In genomic region chr7:70330207-70330562, GRCm38 (mm10) we compare ENCODE assay signal across 8 mouse cellular contexts. TPM values are rescaled to one million over a fixed set of nuclear protein-coding genes. Genes with fewer than 3 reads are reported as not detected.
DNase-seq lines count a peak whose midpoint lies in the region; ATAC-seq lines count a peak whose summit lies in the region.

No protein-coding gene starts in this region.

- H3K9ac ChIP-seq in heart, embryonic 12.5 days = no peak overlapping the region
- H3K9ac ChIP-seq in forebrain, embryonic 14.5 days (ENCODE audit: low read length) = peak overlapping the region; percentile 13
- peak overlapping the region; percentile 57; the same call in 1 of the 2 replicates for H3K9ac ChIP-seq in midbrain, embryonic 13.5 days (replicated peaks)

- no peaks in the 10 kb centered on the region for H3K36me3 ChIP-seq in heart, embryonic 12.5 days
- H3K36me3 ChIP-seq in forebrain, embryonic 14.5 days (ENCODE audit: control insufficient read depth, insufficient read depth, low read length) = no peaks in the 10 kb centered on the region
- H3K36me3 ChIP-seq in midbrain, embryonic 13.5 days = no peaks in the 10 kb centered on the region

- peak overlapping the region; percentile 81; the same call in 1 of the 2 replicates for H3K4me2 ChIP-seq in heart, embryonic 12.5 days
- H3K4me2 ChIP-seq in forebrain, embryonic 14.5 days (ENCODE audit: low read length) = peak overlapping the region; percentile 61
- peak overlapping the region; percentile 60 for H3K4me2 ChIP-seq in midbrain, embryonic 13.5 days (replicated peaks)

- peaks cover 85% of the 10 kb centered on the region for H3K27me3 ChIP-seq in heart, embryonic 12.5 days (replicated peaks)
- H3K27me3 ChIP-seq in forebrain, embryonic 14.5 days (replicated peaks; ENCODE audit: control insufficient read depth, insufficient read depth, low read length) = peaks cover 80% of the 10 kb centered on the region
- H3K27me3 ChIP-seq in midbrain, embryonic 13.5 days = peaks cover 95% of the 10 kb centered on the region

- H3K4me3 ChIP-seq in heart, embryonic 12.5 days = 0 out of 2 replicates have a peak overlapping the region, but pooled peaks have one; percentile 11
- H3K4me3 ChIP-seq in forebrain, embryonic 14.5 days (ENCODE audit: low read depth, low read length) = no peak overlapping the region
- H3K4me3 ChIP-seq in midbrain, embryonic 13.5 days (replicated peaks) = peak overlapping the region; percentile 36

- no peak for ATAC-seq in heart, embryonic 12.5 days (ENCODE audit: insufficient number of reproducible peaks, low FRiP score)
- ATAC-seq in forebrain, embryonic 14.5 days = no peak
- ATAC-seq in midbrain, embryonic 13.5 days = no peak
- no peak for ATAC-seq in megakaryocyte, adult 5-6 weeks (ENCODE audit: poor library complexity, severe bottlenecking)

- WGBS in heart, embryonic 12.5 days = 4% methylated on average over 12 of the region's 12 CpGs
- WGBS in forebrain, embryonic 14.5 days = 2% methylated on average over 12 of the region's 12 CpGs
- 3% methylated on average over 12 of the region's 12 CpGs for whole genome bisulfite sequencing in midbrain, embryonic 13.5 days

- H3K4me1 ChIP-seq in heart, embryonic 12.5 days (replicated peaks) = peaks cover 25% of the 10 kb centered on the region
- H3K4me1 ChIP-seq in forebrain, embryonic 14.5 days (ENCODE audit: control insufficient read depth, insufficient read depth, low read length) = 0 out of 2 replicates have a peak, but pooled peaks cover 7% of the 10 kb centered on the region
- H3K4me1 ChIP-seq in midbrain, embryonic 13.5 days (replicated peaks) = peaks cover 44% of the 10 kb centered on the region

- no peak overlapping the region for H3K27ac ChIP-seq in heart, embryonic 12.5 days (ENCODE audit: poor library complexity, severe bottlenecking)
- peak overlapping the region; percentile 87 for H3K27ac ChIP-seq in forebrain, embryonic 14.5 days (ENCODE audit: low read depth, low read length)
- H3K27ac ChIP-seq in midbrain, embryonic 13.5 days = peak overlapping the region; percentile 81

- H3K9me3 ChIP-seq in heart, embryonic 12.5 days (replicated peaks) = no peaks in the 10 kb centered on the region
- H3K9me3 ChIP-seq in forebrain, embryonic 14.5 days (replicated peaks; ENCODE audit: control insufficient read depth, low read length) = no peaks in the 10 kb centered on the region
- no peaks in the 10 kb centered on the region for H3K9me3 ChIP-seq in midbrain, embryonic 13.5 days

- DNase-seq in heart, adult 9 months (ENCODE audit: low spot score in 2 of 2) = no peak
- peak; percentile 61 for DNase-seq in Muller cell, postnatal 12 days (ENCODE audit: inconsistent ontology term)
- DNase-seq in forebrain, embryonic 14.5 days (ENCODE audit: low spot score) = peak; percentile 53
- DNase-seq in thymus, postnatal 0 days (ENCODE audit: low spot score) = no peak
- DNase-seq in lung, postnatal 14 days = no peak

RNA-seq across cellular contexts. Expression of gene Nr2f2, which starts 36.4 kb away (rescaled TPM):
- 26.5 and 27.7 TPM in 2 replicates for polyA plus RNA-seq in heart, embryonic 12.5 days (2016; fragmentation: Nextera tagmentation; extraction: Ambion mirVana)
- 73.7 and 82.5 TPM in 2 replicates for polyA plus RNA-seq in forebrain, embryonic 14.5 days (2014; fragmentation: Nextera tagmentation; extraction: Ambion mirVana)
- 132 and 143 TPM in 2 replicates for polyA plus RNA-seq in midbrain, embryonic 13.5 days (2015; fragmentation: Nextera tagmentation; extraction: Ambion mirVana)
- not detected in 2 replicates for total RNA-seq in megakaryocyte, adult 5-6 weeks (2015)
- total RNA-seq in megakaryocyte, adult 5-6 weeks (2017) = not detected in 2 replicates
- polyA plus RNA-seq in thymus, postnatal 0 days (2015; fragmentation: Nextera tagmentation; extraction: Ambion mirVana) = 4.3 and 5.3 TPM in 2 replicates

Comparison
In these comparisons a context has a peak if more than half of its experiments do, and no peak if none do; other contexts are left out.
1. DNase-seq: peak in Muller cell, postnatal 12 days (single experiment) and forebrain, embryonic 14.5 days (single experiment); none in heart, adult 9 months (0 of 2), thymus, postnatal 0 days (single experiment) and lung, postnatal 14 days (single experiment).
2. Peak in every context shown above with its lines, with median percentiles within 50 percentile points of each other: H3K4me2 ChIP-seq.